Mouse (Mus musculus) A20 (cell line): Measurements from ENCODE around the gene Ranbp6.

Experiments used
- DNase-seq: peaks from one replicate; pipeline ENCODE4 v3.0.0-alpha.2; 2011; ENCODE audit warnings: low read depth, low spot score

Gene Ranbp6

DNA sequence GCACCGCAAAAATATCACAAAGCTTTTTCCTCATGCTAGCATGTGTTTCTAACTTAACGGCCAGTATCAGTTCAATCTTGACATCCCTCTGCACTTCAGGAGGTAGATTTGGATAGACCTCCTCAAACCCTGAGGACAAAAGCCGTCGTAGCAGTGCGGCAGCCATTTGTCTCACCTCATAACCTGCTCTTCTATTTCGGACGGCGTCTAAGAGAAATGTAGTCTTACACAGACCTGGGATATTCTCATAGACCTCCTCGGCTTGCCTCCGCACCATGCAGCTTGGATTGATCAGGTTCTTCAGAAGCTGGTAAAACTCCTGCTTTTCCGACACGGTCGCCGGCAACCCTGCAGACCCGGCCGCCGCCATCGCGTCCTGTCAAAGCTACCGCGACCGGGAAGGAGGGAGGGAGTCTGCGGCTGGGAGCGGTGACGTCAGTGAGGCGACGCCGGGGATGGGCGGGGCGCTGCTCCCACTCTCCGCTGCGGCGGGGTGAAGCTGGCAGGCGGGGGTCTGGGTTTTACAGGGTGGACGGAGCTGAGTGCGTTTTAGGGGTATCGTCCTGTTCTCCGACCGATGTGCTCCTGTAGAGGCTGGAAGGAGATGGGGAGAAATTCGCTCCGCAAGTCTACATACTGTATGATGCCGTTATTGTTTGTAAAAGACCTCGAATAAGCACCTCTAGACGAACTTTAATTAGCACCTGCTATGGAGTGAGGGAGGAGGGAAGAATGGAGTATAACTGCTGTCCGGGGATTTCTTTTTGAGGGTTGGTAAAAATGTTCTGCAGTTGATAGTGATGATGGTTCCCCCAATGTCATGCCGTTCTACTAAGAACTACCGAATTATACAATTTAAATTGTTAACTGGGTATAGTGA, at the start of gene Ranbp6:
Gene Ranbp6 (minus strand): TSS at position 394 of the 880 bp plus-strand sequence.
- peak; percentile 90 for DNase-seq

DNA sequence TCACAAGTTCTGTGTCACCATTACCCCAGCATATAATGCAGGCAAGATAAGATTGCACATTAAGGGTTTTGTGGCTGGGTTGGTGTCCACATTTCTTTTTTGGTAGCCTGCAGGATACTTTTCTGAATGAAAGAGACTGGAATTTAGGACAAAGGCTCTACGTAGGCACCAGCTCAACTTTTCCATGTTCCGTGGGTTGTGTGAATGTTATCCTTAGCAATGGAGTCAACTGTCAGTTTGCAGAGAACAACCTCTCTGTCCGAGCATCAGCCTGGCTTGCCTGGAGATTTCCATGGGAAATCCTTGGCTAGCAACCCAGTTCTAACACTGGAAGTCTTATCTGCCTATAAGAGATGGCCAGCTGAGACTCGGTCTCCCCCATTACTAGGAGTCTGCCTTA, 48.0 kb upstream of the Ranbp6 start:
- DNase-seq = no peak

DNA sequence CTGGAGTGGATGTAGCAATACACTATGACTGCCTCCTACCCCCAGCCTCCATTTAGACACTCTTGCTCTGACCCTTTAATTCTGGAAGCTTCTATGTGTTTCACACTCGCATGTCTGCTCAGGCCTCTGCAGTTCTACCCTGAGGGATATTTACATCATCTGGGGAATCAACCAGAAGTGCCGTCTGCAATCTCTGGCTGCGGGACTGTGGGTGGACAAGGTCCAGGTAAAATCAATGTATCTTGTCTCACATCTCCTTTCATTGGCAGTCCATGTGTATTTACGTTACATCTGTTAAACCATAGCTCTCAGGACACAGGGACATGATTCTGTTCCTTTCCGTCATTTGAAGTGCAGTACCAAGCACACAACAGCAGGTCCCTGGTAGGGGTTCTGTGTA, 44.5 kb upstream of the Ranbp6 start:
- no peak for DNase-seq

DNA sequence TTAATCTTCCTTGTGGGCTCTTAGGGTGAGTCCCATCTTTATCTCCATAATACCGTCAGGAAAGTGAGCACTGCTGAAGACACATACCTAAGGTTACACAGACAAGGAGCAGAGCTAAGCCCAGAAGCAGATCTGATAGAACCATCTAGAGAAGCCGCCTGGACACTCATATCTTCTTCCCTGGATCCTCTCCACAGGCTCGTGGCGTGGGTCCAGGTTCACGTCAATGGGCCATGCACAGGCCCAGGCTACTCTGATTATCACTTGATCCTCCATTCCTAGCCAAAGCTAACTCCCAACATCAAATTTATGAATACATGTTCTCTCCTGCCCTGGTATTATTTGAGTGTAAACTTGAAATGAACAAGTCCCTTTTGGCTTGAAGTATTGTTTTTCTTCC, 40.9 kb upstream of the Ranbp6 start:
- no peak for DNase-seq

DNA sequence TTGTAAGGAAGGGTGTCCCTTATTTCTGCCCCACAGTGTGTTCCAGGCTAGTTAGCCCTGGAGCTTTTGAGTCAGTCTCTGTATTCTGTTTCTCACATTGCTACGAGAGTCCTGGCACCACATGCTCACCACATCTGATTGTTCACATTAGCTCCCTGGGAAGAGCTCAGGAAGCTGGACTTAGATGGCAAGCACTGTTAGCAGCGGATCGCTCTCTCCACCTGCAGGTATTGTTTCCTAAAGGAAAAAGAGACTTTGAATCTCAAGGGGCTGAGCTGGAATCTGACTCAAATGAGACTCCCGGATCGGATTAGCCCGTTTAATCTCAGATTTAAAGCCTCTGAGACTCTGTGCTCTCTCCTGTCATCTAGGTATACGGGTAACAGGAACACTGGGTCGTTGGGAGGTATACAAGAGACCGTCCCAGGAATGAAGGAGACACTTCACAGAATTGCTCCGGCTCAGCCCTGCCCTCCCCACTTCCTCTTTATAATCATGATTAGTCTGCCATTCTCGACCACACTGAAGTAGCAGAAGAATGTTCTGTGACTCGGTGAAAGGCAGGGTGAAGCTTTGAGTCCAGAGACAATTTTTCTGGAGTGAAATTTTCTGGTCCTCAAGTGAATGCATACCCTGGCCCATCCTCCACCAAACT, 38.4 kb upstream of the Ranbp6 start:
- no peak for DNase-seq

DNA sequence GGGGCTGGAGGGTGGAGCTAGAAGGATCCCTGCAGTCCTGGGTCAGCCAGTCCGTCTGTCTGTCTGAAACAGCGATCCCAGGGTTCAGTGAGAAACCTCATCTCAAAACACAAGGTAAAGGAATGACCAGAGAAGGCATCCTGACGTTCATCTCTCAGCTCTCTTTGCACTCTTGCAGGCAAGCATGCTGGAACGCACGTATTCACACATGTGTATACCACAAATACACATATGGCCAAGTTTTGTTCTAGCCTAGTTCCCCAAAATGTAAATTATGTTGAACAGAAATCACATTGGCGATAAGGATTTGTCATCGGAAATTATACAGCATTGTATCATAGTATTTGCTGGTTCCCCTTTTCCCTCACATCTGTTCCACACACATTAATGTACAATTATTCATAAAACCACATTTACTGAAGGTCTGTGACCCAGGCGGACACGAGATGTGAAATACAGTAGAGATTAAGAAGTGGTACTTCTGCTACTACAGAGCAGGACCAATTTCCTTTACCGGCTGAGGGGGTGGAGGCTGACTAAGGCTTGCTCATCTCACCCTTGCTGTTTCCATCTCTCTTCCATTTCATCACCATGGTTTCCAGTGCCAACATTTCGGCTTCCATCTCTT, 37.3 kb upstream of the Ranbp6 start:
- no peak for DNase-seq

DNA sequence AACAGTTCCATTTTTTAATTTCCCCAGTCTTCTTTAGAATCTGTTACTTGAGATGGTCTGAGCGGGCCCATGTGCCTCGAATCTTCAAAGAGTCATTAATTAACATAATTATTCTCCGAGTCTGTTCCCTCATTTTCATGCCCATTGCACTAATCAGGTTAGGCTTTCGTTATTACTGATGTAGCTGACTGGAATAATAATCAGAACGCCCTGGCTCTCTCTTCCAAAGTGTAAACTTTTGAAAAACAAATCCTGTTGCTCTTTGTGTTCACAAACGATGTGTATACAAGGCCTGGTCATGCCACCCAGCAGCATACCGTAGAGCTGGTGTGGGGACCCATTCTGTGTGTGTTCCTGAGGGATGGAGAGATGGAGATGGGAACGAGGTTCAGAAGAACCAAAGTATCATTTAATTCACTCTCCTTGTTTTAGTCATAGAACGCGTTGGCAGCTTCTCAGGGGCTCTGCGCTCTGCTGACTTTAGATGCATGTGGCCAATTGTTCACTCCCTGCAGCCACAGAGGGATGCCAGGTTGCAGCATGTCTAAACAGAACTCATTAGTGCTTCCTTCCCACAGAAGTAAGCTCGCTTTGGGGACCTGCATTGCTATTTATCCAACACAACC, 31.4 kb upstream of the Ranbp6 start:
- DNase-seq = no peak

DNA sequence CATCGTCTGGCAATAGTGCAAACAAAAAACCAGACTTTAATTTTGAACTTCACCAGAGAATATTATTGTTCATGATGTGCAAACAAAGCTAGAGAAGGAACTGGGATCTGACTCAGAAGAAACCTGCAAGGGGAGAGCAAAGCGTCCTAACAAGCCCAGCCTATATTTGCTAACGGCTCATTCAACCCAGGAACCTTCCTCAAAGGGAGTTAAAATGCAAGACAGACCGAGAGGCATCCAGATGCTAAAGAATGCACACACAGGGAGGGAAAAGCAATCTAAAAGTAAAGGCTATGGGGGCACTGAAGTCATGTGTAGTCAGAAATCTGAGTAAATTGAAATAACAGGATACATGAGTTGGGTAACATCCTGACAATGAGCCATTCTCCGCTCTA, 30.9 kb upstream of the Ranbp6 start:
- no peak for DNase-seq

DNA sequence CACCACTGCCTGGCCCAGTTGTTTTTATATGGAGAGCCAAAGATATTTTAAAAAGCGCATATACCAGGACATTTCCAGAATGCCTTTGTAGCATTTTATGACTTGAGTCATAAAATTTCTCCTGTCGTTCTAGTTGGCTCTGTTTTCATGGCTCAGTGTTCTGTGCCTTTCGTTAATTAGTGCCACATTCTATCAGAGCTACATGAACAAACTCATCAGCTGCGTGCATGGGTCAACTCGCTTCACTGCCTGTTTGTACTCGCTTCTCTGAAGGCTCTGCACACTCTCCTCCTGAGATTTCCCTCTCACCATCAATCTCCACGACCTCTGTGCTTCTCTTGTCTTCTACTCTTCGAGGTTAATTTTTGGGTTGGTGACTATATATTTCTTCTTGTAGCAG, 30.2 kb upstream of the Ranbp6 start:
- no peak for DNase-seq

DNA sequence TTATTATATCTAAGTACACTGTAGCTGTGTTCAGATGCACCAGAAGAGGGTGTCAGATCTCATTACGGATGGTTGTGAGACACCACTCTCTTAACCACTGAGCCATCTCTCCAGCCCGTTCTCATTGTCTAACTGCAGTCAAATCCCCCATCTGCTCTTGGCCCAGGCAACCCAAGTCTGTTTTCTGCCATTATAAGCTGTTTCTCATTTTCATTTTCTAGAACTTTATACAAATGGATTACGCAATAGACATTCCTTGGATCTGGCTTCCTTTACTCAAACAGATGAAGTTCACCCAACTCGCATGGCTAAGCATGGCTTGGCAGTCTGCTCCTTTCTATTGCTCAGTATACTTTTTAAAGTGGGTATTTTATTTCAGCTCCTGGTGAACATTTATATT, 27.9 kb upstream of the Ranbp6 start:
- no peak for DNase-seq

DNA sequence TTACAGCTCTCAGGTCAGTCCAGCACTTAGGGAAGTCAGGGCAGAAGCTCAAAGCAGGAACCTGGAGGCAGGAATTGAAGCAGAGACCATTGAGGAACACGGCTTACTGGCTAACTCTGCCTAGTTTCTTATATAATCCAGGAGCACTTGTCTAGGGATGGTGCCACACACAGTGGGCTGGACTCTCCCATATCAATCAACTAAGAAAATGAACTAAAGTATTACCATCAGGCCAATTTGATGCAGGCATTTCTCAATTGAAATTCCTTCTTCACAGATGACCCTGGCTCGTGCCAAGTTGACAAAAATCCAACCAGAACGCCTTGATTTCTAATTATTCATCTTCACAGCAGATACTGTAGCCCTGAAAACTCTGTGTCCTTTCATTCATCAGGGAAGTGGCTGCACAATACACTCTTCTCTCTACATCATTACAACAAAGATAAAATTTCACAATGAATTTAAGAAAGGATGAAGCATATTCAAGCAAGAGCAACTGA, 25.9 kb upstream of the Ranbp6 start:
- DNase-seq = no peak

DNA sequence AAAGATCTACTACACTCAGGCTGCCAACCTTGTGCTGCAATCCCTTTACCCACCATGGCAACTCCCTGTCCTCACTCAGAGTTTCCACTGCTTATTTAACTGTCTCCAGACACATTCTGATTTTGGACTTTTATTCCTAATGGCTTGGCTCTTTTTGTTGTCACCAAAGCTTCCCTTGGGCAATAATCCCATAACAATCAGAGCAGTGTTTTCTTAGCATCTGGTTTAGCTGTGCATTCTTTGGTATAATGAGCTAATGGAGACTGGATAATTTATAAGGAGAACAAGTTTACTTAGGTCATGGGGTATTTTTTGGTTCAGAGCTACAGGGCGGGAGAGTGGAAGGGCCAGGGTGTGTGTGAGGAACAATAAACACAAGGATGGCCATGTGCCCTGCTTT, 25.4 kb upstream of the Ranbp6 start:
- no peak for DNase-seq

DNA sequence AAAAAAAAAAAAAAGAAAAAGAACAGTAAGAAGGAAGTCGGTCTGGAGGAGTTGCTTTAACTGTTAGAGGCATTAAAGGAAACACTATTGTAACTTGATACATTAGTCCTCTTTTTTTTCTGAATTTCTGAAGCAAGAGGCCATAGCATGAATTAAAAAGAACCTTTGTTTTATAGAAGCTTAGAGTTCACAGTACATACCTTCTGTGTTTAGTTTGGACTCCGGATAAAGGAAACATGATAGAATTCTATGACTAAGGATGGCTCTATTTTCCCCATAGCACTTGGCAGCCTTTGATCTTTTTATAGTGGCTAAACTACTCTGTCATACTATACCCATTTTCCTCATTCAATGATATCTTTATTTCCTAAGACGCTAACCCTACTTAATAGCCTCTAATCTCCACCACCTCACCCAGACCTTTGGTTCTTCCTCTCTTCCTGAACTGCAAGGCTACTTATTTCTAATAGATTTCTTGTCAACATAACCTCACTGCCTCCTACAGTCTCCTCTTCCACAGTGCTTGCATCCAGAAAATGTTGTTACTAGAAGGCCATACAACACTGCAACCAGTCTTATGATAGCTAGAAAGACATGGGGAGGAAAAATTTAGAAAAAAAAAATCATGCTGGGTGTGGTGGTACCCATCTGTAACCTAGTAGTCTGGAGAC, 22.7 kb upstream of the Ranbp6 start:
- DNase-seq = no peak

DNA sequence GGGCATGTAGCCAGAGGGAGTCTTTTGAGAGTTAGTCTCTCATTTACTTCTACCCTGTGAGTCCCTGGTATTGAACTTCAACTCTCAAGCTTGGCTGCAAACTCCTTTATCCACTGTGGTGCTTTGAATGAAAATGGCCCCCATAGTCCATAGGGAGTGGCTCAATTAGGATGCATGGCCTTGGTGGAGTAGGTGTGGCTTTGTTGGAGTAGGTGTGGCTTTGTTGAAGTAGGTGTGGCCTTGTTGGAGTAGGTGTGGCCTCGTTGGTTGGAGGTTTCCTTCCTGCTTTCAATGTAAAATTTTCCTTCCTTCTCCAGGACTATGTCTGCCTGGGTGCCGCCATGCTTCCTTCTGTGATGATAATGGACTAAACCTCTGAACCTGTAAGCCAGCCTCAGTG, 18.1 kb upstream of the Ranbp6 start:
- no peak for DNase-seq

DNA sequence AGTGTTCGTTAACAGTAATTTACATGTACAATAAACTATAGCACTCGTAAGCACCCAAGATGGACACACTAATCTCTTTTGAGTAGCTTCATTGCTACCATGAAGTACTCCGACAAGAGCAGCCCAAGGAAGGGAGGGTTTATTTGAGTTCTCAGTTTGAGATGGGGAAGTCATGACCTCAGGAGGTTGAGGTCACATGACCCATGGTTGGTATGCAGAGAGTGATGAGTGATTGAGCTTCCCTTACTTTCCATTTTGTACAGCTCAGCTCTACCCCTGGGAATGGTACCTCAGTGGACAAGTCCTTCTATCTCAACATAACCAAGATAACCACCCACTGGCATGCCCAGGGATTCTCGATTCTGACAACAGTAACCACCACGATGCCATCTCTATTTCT, 15.8 kb upstream of the Ranbp6 start:
- no peak for DNase-seq

DNA sequence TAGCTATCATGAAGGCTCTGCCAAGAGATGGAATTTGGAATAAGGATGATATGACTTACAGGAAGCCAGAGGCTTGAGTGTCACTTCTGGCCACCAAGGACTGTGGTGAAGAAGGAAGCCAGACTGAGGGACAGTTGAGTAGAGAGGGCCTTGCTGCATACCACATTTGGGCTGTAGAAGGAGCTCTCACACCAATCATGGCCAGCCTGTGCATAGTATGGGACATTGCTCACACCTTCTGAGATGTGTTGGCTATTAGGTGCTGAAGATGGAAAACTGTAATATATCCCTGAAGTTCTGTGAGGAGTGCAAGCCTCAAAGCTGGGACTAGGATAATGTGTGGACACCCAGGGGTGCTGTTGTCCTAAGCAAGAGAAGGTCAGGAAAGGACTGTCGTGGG, 13.9 kb upstream of the Ranbp6 start:
- peak; percentile 38 for DNase-seq

DNA sequence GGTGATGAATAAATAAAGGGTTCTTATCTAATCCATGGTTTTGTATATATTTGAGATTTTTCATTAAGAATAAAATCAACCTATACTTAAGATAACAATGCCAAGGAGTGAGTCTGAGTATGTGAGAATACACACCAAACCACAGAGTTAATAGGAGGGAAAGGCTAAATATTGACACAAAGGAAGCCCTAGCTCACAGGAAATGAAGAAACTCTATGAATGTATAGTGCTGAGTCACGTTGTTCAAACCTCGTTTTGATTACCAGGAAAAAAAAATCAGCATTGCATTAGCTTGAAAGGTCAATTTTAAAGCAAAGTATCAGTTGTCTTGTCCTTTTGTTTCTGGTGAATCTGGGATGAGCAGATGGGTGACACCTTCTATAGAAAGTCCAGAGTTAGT, 12.2 kb upstream of the Ranbp6 start:
- DNase-seq = no peak

DNA sequence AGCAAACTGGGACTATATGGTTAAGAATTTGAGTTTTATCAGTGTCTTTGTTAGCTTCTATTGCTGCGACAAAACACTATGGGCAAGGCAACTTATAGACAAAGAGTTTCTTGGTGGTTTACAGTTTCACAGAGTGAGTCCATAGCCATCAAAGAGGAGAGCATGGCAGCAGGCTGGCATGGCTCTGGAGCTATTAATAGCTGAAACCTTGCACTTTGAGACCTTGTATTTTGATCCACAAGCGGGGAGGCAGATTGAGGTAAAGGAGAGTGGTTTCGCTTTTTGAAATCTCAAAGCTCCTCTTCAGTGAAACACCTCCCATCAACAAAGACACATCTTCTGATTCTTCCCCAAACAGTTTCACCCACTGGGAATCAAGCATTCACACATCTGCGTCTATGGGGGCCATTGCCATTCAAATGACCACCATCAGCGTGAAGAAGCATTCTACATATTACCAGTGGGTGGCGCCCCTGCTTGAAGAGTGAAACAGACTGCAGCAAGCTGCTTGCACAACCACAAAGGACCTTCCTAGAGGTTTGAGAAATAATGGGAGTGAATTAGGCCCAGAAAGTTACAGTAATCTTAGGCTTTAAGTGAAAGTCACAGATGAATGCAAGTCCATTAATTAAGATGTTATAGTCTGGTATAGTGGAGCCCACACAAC, 11.4 kb upstream of the Ranbp6 start:
- peak; percentile 71 for DNase-seq

DNA sequence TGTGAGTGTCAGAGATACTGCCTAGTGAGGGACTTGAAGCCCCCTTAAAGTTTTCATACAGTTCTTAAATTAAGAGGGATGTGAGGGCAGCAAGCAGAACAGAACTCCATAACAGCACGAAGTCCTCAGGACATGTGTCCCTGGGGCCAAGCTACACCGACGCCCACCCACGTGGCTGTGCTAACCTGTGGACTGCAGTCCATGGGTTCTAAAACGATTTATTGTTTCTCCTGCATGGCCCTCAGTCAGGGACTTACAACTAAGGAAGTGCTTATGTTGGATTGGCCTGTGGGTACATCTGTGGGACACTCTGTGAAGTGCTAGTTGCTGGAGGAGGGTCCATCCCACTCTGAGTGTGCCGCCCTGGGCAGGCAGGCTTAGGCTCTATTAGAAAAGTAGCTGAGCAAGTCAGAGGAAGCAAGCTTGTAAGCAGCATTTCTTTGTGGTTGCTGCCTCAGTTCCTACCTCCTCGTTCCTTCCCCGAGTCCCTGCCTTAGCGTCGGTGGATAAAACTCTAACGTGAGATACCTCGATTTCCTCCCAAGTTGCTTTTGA, 10.8 kb upstream of the Ranbp6 start:
- DNase-seq = no peak

DNA sequence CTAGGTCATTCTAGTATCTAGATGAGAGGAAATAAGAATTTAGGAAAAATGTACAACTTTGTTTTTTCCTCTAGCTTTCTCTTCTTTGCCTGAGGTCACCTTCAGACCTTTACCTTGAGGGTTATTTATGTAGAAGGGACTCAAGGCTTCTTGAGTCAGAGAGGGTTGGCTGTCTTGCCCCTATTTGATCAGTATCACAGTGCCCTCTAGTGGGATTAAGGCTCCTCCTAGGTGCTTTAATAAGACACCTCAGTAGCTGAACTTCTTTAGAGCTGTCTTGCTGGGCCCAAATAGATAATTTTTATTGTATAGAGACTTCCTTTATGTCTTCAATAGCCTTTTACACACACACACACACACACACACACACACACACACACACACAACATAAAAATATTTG, 8.2 kb upstream of the Ranbp6 start:
- peak; percentile 81 for DNase-seq

DNA sequence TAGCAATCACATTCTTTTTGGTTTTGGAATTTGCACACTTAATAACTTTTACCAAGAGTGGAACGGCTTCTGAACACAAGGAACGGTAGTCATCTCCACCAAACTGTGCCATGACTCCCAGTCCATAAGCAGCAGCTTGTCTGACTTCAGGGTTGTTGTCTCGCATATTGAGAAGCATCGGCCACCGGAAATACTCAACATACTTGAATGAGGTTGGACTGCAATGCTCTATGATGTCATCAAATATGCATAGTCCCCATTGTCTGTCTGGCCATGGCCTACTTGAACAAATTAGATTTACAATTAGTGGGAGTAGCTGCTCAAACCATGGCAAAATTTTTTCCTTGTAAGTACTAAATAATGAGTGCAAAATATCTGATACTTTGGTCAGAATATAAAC, 2.8 kb downstream of the Ranbp6 start:
- no peak for DNase-seq
